Mouse (Mus musculus) MEL (cell line): ENCODE measurements around the gene Shmt1.

ENCODE experiments used
- CHD1 ChIP-seq: IDR thresholded peaks from 2 replicates; pipeline ENCODE4 v1.6.1; 2012; ENCODE audit warnings: low read depth, mild to moderate bottlenecking, inconsistent platforms, low read length, improper control_type of control experiment
- CTCF ChIP-seq, 3 experiments: IDR thresholded peaks in 2 of 3; conservative IDR thresholded peaks in 1 of 3; 2 replicates each; pipeline ENCODE4 v1.5.1; 2011 to 2012; ENCODE audit warnings: low read length in 3 of 3, low read depth in 2 of 3, mild to moderate bottlenecking in 2 of 3, improper control_type of control experiment in 1 of 3, inconsistent platforms in 1 of 3, mixed read lengths in 1 of 3, moderate library complexity in 1 of 3; ENCODE audit not compliant: control insufficient read depth in 1 of 3, insufficient read depth in 1 of 3, poor library complexity in 1 of 3, severe bottlenecking in 1 of 3
- EP300 ChIP-seq, 2 experiments: IDR thresholded peaks; 2 replicates each; pipeline ENCODE4 v1.6.1; 2011; ENCODE audit warnings: improper control_type of control experiment in 2 of 2, low read length in 2 of 2, low read depth in 1 of 2, mild to moderate bottlenecking in 1 of 2
- ETS1 ChIP-seq: IDR thresholded peaks from 2 replicates; pipeline ENCODE4 v1.6.1; 2012; ENCODE audit warnings: low read depth, mild to moderate bottlenecking, inconsistent platforms, low read length, improper control_type of control experiment, moderate library complexity
- MAX ChIP-seq: IDR thresholded peaks from 2 replicates; pipeline ENCODE4 v1.6.1; 2011; ENCODE audit warnings: low read length, improper control_type of control experiment
- MAZ ChIP-seq: IDR thresholded peaks from 2 replicates; pipeline ENCODE4 v1.6.1; 2012; ENCODE audit warnings: low read depth, mild to moderate bottlenecking, inconsistent platforms, low read length, improper control_type of control experiment
- MXI1 ChIP-seq: IDR thresholded peaks from 2 replicates; pipeline ENCODE4 v1.6.1; 2011; ENCODE audit warnings: mild to moderate bottlenecking, low read depth, low read length, improper control_type of control experiment
- MYB ChIP-seq: IDR thresholded peaks from 2 replicates; pipeline ENCODE4 v1.6.1; 2011; ENCODE audit warnings: mild to moderate bottlenecking, low read depth, low read length, improper control_type of control experiment
- POLR2A ChIP-seq, 2 experiments: IDR thresholded peaks; 2 replicates each; pipeline ENCODE4 v1.6.1; 2011 to 2012; ENCODE audit warnings: low read length in 2 of 2, mild to moderate bottlenecking in 2 of 2, control low read depth in 1 of 2, improper control_type of control experiment in 1 of 2, low read depth in 1 of 2, moderate library complexity in 1 of 2; ENCODE audit not compliant: control insufficient read depth in 1 of 2, insufficient read depth in 1 of 2, poor library complexity in 1 of 2
- RAD21 ChIP-seq: IDR thresholded peaks from 2 replicates; pipeline ENCODE4 v1.6.1; 2011; ENCODE audit warnings: mild to moderate bottlenecking, low read depth, low read length, improper control_type of control experiment
- TAL1 ChIP-seq: IDR thresholded peaks from 2 replicates; pipeline ENCODE4 v1.6.1; 2012; ENCODE audit warnings: mild to moderate bottlenecking, inconsistent platforms, low read length, moderate library complexity, mixed read lengths
- TBP ChIP-seq: IDR thresholded peaks from 2 replicates; pipeline ENCODE4 v1.8.0; 2011; ENCODE audit warnings: low read depth, low read length, improper control_type of control experiment
- ZC3H11A ChIP-seq: IDR thresholded peaks from 2 replicates; pipeline ENCODE4 v1.6.1; 2012; ENCODE audit warnings: low read depth, mild to moderate bottlenecking, inconsistent platforms, low read length, improper control_type of control experiment

DNA sequence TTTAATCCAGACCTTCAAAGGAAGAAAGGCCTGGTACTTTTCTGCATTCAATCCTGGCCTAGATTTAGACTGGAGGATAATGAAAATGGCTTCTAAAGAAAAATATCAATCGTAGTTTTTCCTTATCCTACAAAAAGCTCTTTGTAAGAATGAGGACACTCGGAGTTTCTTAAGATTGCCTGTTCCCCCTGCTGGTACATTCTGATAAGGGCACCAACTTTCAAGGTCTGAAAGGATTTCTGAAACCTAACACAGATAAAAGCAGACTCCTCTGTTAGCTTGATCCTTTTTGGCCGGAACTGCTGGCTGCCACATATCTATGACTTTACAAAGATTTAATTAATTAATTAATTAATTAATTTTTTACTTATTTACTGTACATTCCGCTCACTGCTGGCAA, 44.5 kb downstream of the Shmt1 start:
- TF ChIP-seq EP300 (IDR thresholded peaks at IDR 0.05; ENCODE audit: low read depth in 1 of 2, low read length in 2 of 2): peak in 1 of 2 experiments; percentile 8; a peak in 1 of 4 replicates
- TF ChIP-seq MAX: no peak
- TF ChIP-seq CTCF (IDR thresholded peaks at IDR 0.05 in 2 of 3, conservative IDR thresholded peaks at IDR 0.05 in 1 of 3; ENCODE audit: control insufficient read depth in 1 of 3, insufficient read depth in 1 of 3, low read depth in 2 of 3, low read length in 3 of 3, poor library complexity in 1 of 3, severe bottlenecking in 1 of 3): peak in 2 of 3 experiments; percentile 14 to 16; a peak in 1 of 6 replicates
- TF ChIP-seq RAD21: no peak; the same call in 1 of the 2 replicates
- no peak for TF ChIP-seq POLR2A (IDR thresholded peaks at IDR 0.05; ENCODE audit: control insufficient read depth in 1 of 2, insufficient read depth in 1 of 2, low read depth in 1 of 2, low read length in 2 of 2, poor library complexity in 1 of 2)
- TF ChIP-seq MYB: no peak
- TF ChIP-seq MAZ: no peak
- no peak for TF ChIP-seq MXI1
- peak; percentile 26; the same call in 1 of the 2 replicates for TF ChIP-seq TAL1
- no peak for TF ChIP-seq CHD1
- TF ChIP-seq ETS1: no peak
- no peak for TF ChIP-seq ZC3H11A
- TF ChIP-seq TBP: no peak
